Mouse (Mus musculus) G1E (cell line): ENCODE data around the gene M1ap.

Source experiments
- CTCF ChIP-seq: IDR thresholded peaks from 2 replicates; pipeline ENCODE4 v1.5.1; 2012; ENCODE audit warnings: low read depth, low read length, inconsistent platforms, mixed read lengths
- POLR2AphosphoS5 ChIP-seq: IDR thresholded peaks from 2 replicates; pipeline ENCODE4 v1.6.1; 2012; ENCODE audit warnings: low read depth, low read length, inconsistent platforms; ENCODE audit not compliant: insufficient replicate concordance
- TAL1 ChIP-seq: conservative IDR thresholded peaks from 2 replicates; pipeline ENCODE4 v1.6.1; 2012; ENCODE audit warnings: low read depth, low read length, inconsistent platforms, mixed read lengths

- TF ChIP-seq CTCF: no peak
- no peak for TF ChIP-seq POLR2AphosphoS5
- no peak for TF ChIP-seq TAL1
Measured at GRCm38 (mm10) chr6:82971031-82971430, 24.3 kb downstream of the M1ap start.
